Mouse (Mus musculus) lung, postnatal 0 days (tissue): ENCODE measurements around the gene Hoxb5.

Source experiments
- CTCF ChIP-seq: IDR thresholded peaks from 2 replicates; pipeline ENCODE4 v1.5.1; 2016; ENCODE audit warnings: antibody characterized with exemption, mild to moderate bottlenecking
- EP300 ChIP-seq: IDR thresholded peaks from 2 replicates; pipeline ENCODE4 v1.6.1; 2016; ENCODE audit warnings: antibody characterized with exemption, mild to moderate bottlenecking, control low read depth

DNA sequence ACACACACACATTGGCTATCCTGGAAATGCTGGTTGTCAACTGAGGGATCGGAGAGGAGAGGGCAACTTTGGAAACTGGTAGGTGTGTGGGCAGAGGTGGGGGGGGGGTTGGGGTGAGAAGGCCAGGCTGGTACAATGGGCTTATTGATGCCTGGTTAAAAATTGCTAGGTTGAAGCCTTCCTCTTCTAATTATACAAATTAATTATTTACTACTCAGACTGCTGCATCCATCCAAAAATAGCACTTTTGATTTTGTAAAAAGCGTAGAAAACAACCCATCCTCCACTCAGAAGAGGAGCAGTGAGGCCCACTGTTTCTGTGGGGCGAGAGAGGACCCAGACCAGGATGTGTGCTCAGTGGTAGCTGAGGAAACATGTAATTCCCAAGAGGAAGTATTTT, 31.9 kb downstream of the Hoxb5 start:
- TF ChIP-seq CTCF (no peak), EP300 (no peak)
